Mouse (Mus musculus) stomach, postnatal 0 days (tissue): ENCODE measurements around the gene Nup107.

ENCODE experiments used
- CTCF ChIP-seq: IDR thresholded peaks from 2 replicates; pipeline ENCODE4 v1.5.1; 2016; ENCODE audit warnings: antibody characterized with exemption, low read depth, mild to moderate bottlenecking, moderate library complexity
- EP300 ChIP-seq: optimal IDR thresholded peaks from 2 replicates; pipeline ENCODE3; 2016; ENCODE audit warnings: antibody characterized with exemption

GRCm38 (mm10) chr10:117797684-117798083 is 5.2 kb upstream of the Nup107 start:
- TF ChIP-seq CTCF (peak; percentile 1; the same call in 1 of the 2 replicates), EP300 (no peak)
